Mouse (Mus musculus): Measurements from ENCODE around the gene Pklr.

Gene Pklr

GRCm38 (mm10) chr3:89135958-89136357 is at the start of gene Pklr:
TSS of gene Pklr (plus strand) at chr3:89136142.
- DNase-seq (ENCODE audit: low read depth): no peak

DNA sequence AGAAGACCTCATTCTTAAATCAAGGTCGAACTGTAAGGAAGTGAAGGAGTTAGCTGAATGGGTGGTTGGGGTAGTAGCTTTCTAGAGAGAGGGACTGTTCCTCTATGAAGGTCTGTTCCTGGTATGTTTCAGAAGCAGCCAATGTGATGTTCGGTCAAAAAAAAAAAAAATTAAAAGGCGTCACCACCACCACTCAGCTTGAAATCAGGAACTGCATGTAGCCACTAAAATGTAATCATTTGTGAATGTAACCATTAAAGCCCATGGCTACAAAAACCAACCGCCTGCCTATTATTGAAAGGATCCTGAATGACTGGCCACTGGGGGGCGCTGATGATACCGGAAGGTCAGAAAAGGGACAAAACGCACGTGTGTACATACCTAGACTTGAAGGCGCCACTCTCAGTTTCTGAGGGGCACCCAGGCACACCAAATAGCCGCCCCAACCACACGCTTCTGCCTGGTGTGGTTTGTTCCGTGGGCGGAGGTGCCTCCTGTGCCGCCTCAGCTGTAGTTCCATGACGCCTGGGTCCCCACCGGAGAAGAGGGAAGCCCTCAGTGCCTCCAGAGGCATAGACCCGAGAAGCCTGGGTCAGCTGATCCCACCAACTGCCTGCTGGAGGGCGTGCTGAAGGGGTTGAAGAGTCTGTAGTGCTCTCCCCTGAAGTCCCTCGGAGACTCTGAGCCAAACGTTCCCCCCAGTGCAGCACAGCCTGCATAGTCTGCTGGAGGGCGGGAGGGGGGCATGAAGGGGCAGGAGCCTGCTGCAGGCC is 48.4 kb upstream of the Pklr start:
- no peak for DNase-seq (ENCODE audit: low read depth)

- DNase-seq (ENCODE audit: low read depth): no peak
Measured at GRCm38 (mm10) chr3:89088974-89089373, 47.0 kb upstream of the Pklr start.

DNA sequence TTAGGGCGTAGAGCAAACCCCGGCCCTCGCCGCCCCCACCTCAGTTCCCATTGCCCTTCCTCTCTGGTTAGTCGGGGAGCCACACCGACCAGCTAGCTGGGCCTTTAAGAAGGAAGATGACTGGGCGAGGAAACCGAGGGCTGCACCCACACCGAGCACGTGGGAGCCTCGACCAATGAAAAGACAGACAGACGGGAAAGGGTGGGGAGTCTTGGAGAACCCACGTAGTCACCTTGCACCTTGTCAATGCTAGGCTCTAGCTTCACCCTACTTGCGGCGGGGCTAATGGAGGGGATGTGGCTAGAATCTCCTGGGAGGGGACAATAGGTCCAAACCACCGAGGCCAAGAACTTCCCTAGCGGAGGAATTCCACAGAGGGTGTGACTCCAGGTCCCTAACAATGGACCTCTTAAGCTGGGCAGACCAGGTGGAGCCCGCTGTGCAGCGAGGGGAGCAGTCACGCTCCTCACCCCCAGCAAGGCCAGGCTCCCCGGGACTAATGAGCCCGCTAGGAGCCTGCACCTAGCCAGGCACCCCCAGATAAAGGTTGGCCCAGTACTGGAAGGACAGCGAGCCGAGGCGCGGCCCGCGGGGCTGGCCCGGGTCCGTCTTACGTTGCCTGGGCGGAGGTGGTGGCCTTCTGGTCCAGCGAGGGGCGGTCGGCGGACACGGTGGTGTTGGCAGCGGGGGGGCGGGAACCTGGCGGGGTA is 45.9 kb upstream of the Pklr start:
- DNase-seq (ENCODE audit: low read depth): peak; percentile 73

- DNase-seq (ENCODE audit: low read depth): peak; percentile 30
Measured at GRCm38 (mm10) chr3:89090694-89091655, 45.0 kb upstream of the Pklr start.

DNA sequence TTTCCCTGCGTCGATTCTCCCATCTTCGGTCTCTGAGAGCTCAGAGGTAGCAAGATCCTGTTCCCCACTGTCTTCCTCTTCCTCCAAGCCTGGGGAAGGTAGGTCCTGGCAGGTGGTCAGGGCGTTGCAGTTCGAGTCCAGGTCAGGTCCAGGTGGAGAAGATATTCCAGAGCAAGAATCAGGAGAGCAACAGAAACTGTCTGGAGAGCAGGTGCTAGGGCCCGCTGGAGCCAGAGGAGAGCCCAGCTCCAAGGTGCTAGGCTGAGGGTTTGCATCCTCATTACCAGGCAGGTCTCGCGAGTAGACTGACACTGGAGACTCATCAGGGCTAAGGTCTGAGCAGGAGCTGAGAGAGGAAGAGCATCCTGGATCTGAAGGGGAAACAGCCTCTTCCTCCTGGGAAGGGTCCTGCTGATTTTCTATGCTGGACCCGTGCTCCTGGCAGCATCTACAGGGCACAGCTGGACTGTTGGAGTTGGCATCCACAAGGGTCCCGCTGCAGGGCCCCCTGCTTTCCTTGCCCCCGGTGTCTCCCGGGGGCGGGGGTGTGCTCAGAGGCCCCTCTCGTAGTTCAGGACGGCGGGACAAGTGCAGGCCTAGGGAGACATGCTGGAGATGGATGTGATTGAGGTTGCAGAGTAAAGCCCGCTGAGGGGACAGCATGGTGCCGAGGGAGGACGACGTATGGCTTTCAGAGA is 44.0 kb upstream of the Pklr start:
- DNase-seq (ENCODE audit: low read depth): no peak

DNA sequence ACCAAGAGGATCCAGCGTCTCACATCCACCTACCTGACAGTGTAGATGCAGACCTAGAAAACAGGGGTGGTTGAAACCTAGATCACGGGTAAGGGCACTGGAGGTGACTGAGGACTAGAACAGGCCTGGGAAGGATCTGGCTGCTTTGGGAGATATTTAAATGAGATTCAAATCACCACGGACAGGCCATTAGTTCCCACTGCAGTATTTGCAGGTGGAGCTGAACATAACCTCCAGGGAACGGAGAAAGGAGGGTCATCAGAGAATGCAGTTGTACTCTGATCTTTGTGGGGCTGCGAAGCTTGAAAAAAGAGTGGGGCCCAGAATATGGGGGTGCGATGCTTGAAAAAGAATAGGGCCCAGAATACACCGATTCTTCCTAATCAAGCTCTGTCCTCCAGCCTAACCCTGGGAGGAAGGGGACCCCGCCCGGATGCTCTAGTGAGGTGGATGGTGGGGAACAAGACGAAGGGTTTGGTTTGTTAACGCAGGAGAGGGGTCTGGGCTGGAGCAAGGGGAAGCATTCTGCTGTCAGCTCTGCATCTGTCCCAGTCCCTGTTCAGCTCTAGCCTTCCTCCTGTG is 43.3 kb upstream of the Pklr start:
- DNase-seq (ENCODE audit: low read depth): no peak

DNA sequence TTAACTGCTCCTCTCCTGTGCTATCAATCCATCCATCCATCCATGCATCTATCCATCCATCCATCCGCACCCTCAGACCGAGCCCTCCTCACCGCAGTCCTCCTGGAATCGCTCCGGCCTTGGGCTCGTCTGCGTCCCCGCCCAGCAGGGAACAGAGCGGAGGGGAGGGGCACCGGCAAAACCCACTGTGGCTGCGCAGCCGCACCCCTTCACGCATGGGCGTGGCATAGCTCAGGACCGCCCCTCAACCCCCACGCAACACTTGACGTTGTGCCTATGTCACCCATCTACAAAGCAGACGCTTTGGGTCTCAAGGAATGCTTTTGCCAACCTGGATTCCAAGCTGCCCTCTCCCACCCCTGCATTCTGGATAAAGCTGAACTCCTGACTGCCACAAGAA is 42.8 kb upstream of the Pklr start, which contains the start of gene Rusc1:
Gene Rusc1 (minus strand): TSS at position 137 of the 400 bp plus-strand sequence.
- DNase-seq (ENCODE audit: low read depth): peak; percentile 36

DNA sequence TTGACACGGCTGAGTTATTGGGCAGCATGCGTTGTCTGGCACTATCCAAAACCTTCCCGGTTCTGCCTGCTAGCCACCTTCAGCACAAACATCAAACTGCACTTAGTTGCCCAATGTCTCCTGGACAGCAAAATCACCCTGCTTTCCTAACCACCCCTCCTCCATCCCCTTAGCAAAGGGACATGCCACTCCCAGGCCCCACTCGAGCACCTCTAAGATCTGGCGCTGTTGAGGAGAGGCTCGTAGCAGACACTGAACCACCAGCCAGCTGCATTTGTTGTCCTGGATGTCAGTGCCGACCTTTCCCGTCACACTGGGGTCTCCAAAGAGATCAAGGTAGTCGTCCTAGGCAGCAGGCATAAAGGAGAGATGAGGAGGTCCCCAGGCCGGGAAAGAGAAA is 41.9 kb upstream of the Pklr start:
- no peak for DNase-seq (ENCODE audit: low read depth)

- no peak for DNase-seq (ENCODE audit: low read depth)
Measured at GRCm38 (mm10) chr3:89100811-89101210, 35.1 kb upstream of the Pklr start, which contains the start of gene Gm43738. TSS of gene Gm43738 (minus strand) at chr3:89101099.

DNA sequence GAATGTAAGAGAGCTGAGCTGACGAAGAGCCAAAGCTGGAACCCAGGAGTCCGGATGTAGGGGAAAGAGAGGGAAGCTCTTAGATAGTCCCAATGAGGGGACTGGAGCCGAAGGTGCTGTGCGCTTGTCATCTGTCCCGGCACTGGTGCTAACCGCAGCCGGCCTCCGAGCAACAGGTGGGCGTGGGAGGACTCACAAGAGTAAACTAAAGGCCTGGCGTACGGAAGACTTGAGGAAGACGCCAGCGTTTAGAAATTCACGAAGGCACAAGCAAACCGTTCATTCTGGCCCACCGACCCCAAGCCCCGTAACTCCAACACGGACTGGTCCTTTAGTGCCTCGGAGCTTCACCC is 34.5 kb upstream of the Pklr start:
- DNase-seq (ENCODE audit: low read depth): no peak

GRCm38 (mm10) chr3:89101812-89102494 is 34.0 kb upstream of the Pklr start, which contains the start of gene Fdps:
TSS of gene Fdps (minus strand) at chr3:89101959.
- peak; percentile 98 for DNase-seq (ENCODE audit: low read depth)

- no peak for DNase-seq (ENCODE audit: low read depth)
Measured at GRCm38 (mm10) chr3:89102495-89103290, 33.2 kb upstream of the Pklr start.

DNA sequence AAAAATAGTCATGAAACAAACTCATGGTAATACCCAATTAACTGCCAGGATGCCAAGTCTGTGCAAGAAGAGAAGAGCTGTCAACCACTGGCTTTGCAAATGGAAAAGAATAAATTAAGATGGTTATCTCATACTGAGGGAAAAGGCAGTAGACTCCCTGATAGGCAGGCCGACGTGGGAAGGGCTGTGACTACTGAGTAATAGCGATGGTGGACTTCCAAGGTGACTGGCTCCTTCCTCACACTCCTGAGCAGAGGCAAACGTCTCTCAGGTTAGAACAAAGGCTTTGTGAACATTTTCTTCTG is 32.7 kb upstream of the Pklr start:
- no peak for DNase-seq (ENCODE audit: low read depth)

- DNase-seq (ENCODE audit: low read depth): no peak
Measured at GRCm38 (mm10) chr3:89106881-89107280, 29.1 kb upstream of the Pklr start.

- no peak for DNase-seq (ENCODE audit: low read depth)
Measured at GRCm38 (mm10) chr3:89107545-89107944, 28.4 kb upstream of the Pklr start.

DNA sequence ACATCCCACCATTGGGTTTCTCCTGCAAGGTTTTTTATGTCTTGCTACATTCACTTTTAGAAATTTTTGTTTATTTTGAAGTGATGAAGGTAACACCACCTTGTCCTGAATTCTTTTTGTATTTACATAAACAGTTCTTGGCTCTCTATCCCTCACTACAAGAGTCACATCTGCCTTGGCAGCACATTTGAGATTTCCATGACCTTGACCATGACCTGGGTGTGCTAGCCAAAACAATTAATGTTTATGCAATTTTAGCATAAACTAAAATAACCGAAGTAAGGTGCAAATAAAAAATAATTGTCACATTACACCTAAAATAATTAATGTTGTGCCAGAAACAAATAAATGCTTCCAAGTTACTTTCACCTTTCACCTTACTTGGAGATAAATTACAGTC is 27.8 kb upstream of the Pklr start:
- DNase-seq (ENCODE audit: low read depth): no peak

DNA sequence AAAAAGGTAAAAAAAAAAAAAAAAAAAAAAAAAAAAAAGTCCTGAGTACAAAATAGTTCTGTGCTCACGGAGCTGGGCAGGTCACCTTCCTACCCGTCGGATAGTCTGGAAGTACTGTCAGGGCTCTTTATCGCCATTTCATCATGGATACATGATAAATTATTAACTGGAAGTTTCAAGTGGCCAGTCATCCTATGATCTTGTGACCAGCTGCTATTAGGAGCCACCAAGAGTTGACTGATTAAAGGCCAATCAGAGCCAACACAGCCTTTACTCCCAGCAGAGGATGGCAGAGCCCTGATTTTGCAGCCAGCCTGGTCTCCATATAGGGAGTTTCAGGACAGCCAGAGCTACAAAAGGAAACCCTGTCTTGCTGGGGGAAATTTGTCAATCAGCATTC is 22.9 kb upstream of the Pklr start:
- no peak for DNase-seq (ENCODE audit: low read depth)

DNA sequence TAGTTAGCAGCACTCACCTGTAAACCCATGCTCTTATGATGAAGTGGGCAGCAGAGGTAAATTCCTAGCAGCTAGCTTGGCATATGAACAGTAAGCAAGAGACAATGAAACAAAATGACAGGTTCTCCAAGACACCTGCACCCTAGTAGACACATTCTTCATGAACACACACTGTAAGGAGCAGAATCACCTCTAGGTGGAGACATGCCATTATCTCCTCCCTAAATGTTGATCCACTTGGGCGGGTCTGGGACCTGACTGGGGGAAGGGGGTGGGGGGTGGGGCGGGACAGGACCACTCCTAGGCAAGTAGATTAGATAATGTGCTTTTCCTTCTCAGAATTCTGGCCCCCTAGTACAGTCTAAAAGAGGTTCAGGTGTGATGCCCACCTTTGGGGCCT is 20.4 kb upstream of the Pklr start:
- DNase-seq (ENCODE audit: low read depth): no peak

GRCm38 (mm10) chr3:89123313-89123712 is 12.6 kb upstream of the Pklr start:
- no peak for DNase-seq (ENCODE audit: low read depth)

All from fibroblast of lung, adult 2 months (primary cell).